8 mouse cellular contexts compared by ENCODE assay signal in genomic region chr7:63753274-63753751, GRCm38 (mm10).
A peak's percentile ranks its signal among the peaks of the same experiment; 100 is the strongest.
DNase-seq lines count a peak whose midpoint lies in the region; ATAC-seq and TF ChIP-seq lines count a peak whose summit lies in the region.

No protein-coding gene starts in this region.

- H3K4me2 ChIP-seq in hindbrain, embryonic 16.5 days (ENCODE audit: low read length) = 0 out of 2 replicates have a peak overlapping the region, but pooled peaks have one; percentile 18
- no peak overlapping the region for H3K4me2 ChIP-seq in stomach, embryonic 16.5 days (ENCODE audit: low read depth, low read length)

- 0 out of 2 replicates have a peak, but pooled peaks cover 4% of the 10 kb centered on the region for H3K4me1 ChIP-seq in bone marrow macrophage, adult 2 months (ENCODE audit: control insufficient read depth, insufficient read depth, low read length)
- peaks cover 29% of the 10 kb centered on the region for H3K4me1 ChIP-seq in forebrain, embryonic 10.5 days
- H3K4me1 ChIP-seq in hindbrain, embryonic 16.5 days (ENCODE audit: control insufficient read depth, insufficient read depth, low read depth, low read length) = peaks cover 24% of the 10 kb centered on the region
- peaks cover 33% of the 10 kb centered on the region for H3K4me1 ChIP-seq in midbrain, embryonic 10.5 days
- H3K4me1 ChIP-seq in stomach, embryonic 16.5 days (ENCODE audit: control insufficient read depth, insufficient read depth, low read length) = peaks cover 13% of the 10 kb centered on the region

- TF ChIP-seq POLR2A in bone marrow macrophage, adult 2 months (IDR thresholded peaks at IDR 0.05; ENCODE audit: borderline replicate concordance, low read depth, low read length) = no peak

- no peaks in the 10 kb centered on the region for H3K36me3 ChIP-seq in forebrain, embryonic 10.5 days (replicated peaks)
- no peaks in the 10 kb centered on the region; the same call in 1 of the 2 replicates for H3K36me3 ChIP-seq in hindbrain, embryonic 16.5 days (ENCODE audit: control insufficient read depth, insufficient read depth, low read length)
- no peaks in the 10 kb centered on the region for H3K36me3 ChIP-seq in midbrain, embryonic 10.5 days
- H3K36me3 ChIP-seq in stomach, embryonic 16.5 days (ENCODE audit: control insufficient read depth, insufficient read depth, low read length) = no peaks in the 10 kb centered on the region

- DNase-seq in ovary, adult 18-20 months (ENCODE audit: low spot score) = peak; percentile 31
- DNase-seq in ovary, postnatal 10 days (ENCODE audit: low spot score) = no peak
- DNase-seq in forebrain, embryonic 10.5 days (ENCODE audit: extremely low spot score, low spot score) = peak; percentile 45
- peak; percentile 41 to 60 for DNase-seq in left cerebral cortex, adult 18-20 months (ENCODE audit: low spot score in 2 of 2)
- peak; percentile 47 for DNase-seq in midbrain, embryonic 10.5 days (ENCODE audit: low spot score)

- no peak overlapping the region; the same call in 1 of the 2 replicates for H3K9ac ChIP-seq in hindbrain, embryonic 16.5 days (ENCODE audit: low read depth, low read length)
- H3K9ac ChIP-seq in stomach, embryonic 16.5 days (ENCODE audit: low read length) = no peak overlapping the region

- H3K4me3 ChIP-seq in bone marrow macrophage, adult 2 months (ENCODE audit: insufficient read depth, low read length) = no peak overlapping the region
- no peak overlapping the region; the same call in 1 of the 2 replicates for H3K4me3 ChIP-seq in forebrain, embryonic 10.5 days
- no peak overlapping the region for H3K4me3 ChIP-seq in hindbrain, embryonic 16.5 days (ENCODE audit: low read length)
- no peak overlapping the region for H3K4me3 ChIP-seq in midbrain, embryonic 10.5 days
- H3K4me3 ChIP-seq in stomach, embryonic 16.5 days (replicated peaks; ENCODE audit: low read length) = no peak overlapping the region

- H3K9me3 ChIP-seq in forebrain, embryonic 10.5 days = no peaks in the 10 kb centered on the region
- H3K9me3 ChIP-seq in hindbrain, embryonic 16.5 days (ENCODE audit: control insufficient read depth, low read length) = no peaks in the 10 kb centered on the region
- H3K9me3 ChIP-seq in midbrain, embryonic 10.5 days (replicated peaks) = no peaks in the 10 kb centered on the region
- H3K9me3 ChIP-seq in stomach, embryonic 16.5 days (replicated peaks; ENCODE audit: control insufficient read depth, low read length) = no peaks in the 10 kb centered on the region

- peak; percentile 35; the same call in 1 of the 2 replicates for TF ChIP-seq CTCF in bone marrow macrophage, adult 2 months (IDR thresholded peaks at IDR 0.05; ENCODE audit: low read depth, low read length)

- peak; percentile 16 for ATAC-seq in hindbrain, embryonic 16.5 days
- peak; percentile 48; the same call in 1 of the 2 replicates for ATAC-seq in stomach, embryonic 16.5 days (ENCODE audit: insufficient read depth, low FRiP score)

- no peak overlapping the region for H3K27ac ChIP-seq in bone marrow macrophage, adult 2 months (ENCODE audit: insufficient read depth, low read depth, low read length)
- H3K27ac ChIP-seq in forebrain, embryonic 10.5 days = no peak overlapping the region
- H3K27ac ChIP-seq in hindbrain, embryonic 16.5 days (ENCODE audit: low read depth, low read length) = no peak overlapping the region
- H3K27ac ChIP-seq in midbrain, embryonic 10.5 days (replicated peaks) = no peak overlapping the region
- H3K27ac ChIP-seq in stomach, embryonic 16.5 days (ENCODE audit: low read length) = no peak overlapping the region

- peaks cover 54% of the 10 kb centered on the region for H3K27me3 ChIP-seq in forebrain, embryonic 10.5 days (ENCODE audit: poor library complexity, severe bottlenecking)
- H3K27me3 ChIP-seq in hindbrain, embryonic 16.5 days (replicated peaks; ENCODE audit: control insufficient read depth, insufficient read depth, low read length) = peaks cover 25% of the 10 kb centered on the region
- H3K27me3 ChIP-seq in midbrain, embryonic 10.5 days (ENCODE audit: low read depth, poor library complexity, severe bottlenecking) = peaks cover 51% of the 10 kb centered on the region
- peaks cover 41% of the 10 kb centered on the region for H3K27me3 ChIP-seq in stomach, embryonic 16.5 days (ENCODE audit: control insufficient read depth, insufficient read depth, low read length)

- WGBS in forebrain, embryonic 10.5 days = 13% methylated on average over 6 of the region's 6 CpGs
- 15% methylated on average over 6 of the region's 6 CpGs for WGBS in hindbrain, embryonic 16.5 days
- 22% methylated on average over 6 of the region's 6 CpGs for WGBS in midbrain, embryonic 10.5 days
- WGBS in stomach, embryonic 16.5 days = 9% methylated on average over 6 of the region's 6 CpGs
